Mouse (Mus musculus) liver, adult (tissue): ENCODE data around the gene Igsf11.

ENCODE experiments used
- GATA4 ChIP-seq: IDR thresholded peaks from 2 replicates; pipeline ENCODE4 v1.6.1; 2014; ENCODE audit warnings: mild to moderate bottlenecking, low read length; ENCODE audit not compliant: insufficient replicate concordance

The Igsf11 gene

DNA sequence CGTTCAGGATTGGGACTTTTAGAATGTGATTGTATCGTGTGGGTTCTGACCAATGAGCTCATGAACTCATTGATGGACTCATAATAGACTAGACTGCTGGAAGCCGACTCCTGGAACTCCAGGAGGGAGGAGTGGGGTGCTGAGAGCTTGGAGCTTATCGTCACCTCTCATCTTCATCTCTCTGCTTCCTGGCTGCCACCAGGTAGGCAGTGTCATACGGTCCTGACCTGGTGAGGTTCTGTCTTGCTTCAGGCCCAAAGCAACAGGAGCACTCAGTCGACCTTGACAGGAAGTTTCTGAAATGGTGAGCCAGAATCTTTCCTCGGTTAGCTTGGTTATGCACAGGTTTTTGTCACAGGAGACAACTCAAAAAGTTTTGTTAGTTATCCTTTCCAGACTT lies at the start of gene Igsf11:
Gene Igsf11 (plus strand): TSS at position 301 of the 400 bp plus-strand sequence.
- TF ChIP-seq GATA4 = no peak

DNA sequence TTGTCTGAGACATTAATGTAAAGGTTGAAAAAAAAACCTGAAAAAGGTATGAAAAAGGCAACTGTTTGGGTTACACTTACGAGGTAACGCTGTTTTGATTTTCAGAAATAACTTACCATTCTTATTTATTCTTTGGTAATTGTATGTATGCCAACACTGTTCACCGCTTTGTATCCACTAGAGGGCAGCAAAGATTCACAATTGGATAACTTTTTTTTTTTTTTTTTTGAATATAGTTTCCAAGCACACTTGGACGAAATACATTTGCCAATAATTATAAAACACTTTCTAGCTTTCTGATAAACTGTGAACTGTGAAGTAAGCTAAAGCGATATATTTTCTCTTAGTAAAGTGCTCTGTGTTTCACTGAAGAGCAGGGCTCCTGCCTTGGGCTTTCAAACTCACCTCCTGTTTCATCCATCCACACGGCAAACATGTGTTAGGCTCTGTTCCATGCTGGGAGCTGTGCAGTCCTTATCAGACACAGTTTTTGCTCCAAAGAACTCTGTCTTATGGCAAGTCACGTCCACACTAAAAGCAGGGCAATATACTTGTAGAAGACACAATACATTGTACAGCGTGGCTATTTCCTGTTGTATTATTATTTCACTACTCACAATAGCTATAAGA lies 34.2 kb upstream of the Igsf11 start:
- TF ChIP-seq GATA4 = no peak

DNA sequence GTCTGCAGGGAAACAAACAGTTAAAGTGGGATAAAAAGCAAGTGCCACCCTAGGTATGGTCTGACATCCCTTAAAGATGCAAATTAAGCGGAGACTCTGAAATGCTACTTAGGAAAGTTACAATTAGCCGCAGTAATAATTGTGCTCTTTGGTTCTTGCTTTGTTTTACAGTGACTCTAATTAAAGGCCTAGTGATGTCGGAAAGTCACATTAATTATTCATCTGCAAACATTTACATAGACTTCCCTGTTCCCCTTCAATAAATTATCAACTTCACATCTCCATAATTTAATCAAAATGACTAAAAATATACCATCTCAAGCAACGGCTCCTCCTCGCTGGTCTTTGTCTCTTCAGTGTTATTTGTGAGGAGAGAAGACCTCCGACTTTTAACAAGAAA lies 31.9 kb upstream of the Igsf11 start:
- TF ChIP-seq GATA4 = no peak

DNA sequence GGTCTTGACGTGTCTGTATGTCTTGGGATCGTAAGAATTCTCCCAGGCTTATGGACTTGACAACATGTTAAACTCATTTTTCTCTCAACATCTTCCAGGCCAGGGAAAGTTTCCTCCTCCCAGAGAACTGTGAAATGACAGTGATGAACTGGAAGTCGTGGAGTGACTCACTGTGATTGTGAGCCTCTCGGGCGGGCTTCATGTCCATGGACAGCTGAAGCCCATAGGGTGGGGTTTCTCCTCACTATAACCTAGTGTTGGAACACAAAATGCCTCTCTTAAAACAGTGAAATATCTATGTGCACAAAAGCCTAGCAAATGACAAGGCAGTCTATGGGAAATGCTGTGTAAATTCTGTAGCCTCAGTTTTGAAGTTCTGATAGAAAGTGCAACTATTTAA lies 28.1 kb upstream of the Igsf11 start:
- TF ChIP-seq GATA4 = no peak

DNA sequence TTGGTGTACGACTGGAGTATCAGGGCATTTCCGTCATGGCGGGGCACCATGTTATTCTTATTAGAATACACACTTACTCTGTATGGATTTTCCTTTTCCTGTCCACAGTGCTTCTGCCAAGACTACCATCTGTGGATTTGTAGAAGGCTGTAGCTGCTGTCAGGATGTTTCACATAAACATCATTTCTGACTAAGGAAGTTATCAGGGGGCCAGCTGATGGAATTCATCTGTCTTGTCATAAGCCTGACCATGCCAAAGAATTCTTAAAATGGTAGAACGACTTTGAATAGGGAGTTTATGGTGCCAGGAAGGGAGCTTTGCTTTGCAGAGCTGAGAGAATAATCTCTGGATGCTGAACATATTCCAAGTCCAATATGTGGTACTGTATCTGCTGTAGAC lies 19.2 kb upstream of the Igsf11 start:
- TF ChIP-seq GATA4 = no peak

DNA sequence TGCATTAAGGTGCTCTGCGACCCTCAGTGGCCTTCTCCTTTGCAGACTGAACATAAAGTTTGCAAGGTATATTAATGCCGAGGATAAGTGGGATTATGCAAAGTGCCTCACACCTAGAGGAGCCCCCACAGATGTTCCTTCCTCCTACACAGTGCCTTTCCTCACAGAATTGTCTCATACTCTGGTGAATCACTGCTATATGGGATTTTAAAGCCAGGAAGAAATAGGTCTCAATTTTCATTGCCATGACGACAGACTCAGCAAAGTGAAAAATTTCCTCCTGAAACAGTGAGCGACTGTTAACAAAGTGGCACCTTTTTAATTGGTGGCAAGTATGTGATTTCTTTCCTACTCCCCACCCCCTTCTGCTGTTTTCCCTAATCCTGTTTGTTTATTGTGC lies 18.0 kb upstream of the Igsf11 start:
- no peak for TF ChIP-seq GATA4

DNA sequence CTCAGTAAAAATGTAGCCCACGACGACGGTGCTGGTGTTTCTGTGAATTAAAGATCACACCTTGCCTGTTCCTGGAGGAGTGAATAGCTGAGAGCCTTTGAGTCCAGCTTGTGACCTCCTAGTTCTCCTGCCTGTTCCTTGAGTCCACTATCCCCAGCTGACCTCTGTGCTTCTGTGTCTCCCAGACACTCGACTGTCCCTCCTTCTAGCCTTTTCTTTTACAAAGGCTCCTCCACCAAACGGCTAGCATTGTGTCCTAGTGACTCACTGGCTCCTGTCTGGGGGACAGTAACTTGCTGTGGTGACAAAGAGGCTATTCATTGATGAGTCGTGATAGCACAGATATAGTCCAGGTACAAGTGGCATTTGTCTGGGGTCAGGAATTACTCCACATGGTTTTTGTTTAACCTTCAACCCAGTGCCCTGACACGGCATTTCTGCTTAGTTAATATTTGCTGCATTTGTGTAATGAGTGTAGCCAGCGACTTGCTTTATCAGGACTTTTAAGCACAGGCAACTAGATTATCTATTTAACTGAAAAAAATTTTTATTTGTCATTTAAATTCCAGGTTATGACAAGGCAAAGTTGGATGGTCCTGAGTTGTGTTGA lies 6.5 kb downstream of the Igsf11 start:
- no peak for TF ChIP-seq GATA4

DNA sequence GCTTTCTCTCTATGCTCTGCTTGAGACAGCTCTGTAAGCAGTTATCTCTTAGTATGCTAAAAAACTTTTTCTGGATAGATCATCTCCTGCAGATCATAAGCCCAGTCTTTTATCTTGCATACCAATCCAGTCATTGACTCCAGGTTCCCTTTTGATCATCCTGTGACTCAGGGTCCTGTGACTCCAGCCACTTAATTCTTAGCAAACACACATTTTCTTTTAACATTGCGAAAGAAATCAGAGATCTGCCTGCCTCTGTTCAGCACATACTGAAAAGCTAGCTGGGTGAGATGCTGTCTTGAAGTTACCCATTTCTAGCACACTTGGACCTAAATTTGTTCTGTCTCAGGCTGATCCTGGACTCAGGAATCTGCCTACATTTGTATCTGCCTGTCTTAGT lies 7.6 kb downstream of the Igsf11 start:
- no peak for TF ChIP-seq GATA4

DNA sequence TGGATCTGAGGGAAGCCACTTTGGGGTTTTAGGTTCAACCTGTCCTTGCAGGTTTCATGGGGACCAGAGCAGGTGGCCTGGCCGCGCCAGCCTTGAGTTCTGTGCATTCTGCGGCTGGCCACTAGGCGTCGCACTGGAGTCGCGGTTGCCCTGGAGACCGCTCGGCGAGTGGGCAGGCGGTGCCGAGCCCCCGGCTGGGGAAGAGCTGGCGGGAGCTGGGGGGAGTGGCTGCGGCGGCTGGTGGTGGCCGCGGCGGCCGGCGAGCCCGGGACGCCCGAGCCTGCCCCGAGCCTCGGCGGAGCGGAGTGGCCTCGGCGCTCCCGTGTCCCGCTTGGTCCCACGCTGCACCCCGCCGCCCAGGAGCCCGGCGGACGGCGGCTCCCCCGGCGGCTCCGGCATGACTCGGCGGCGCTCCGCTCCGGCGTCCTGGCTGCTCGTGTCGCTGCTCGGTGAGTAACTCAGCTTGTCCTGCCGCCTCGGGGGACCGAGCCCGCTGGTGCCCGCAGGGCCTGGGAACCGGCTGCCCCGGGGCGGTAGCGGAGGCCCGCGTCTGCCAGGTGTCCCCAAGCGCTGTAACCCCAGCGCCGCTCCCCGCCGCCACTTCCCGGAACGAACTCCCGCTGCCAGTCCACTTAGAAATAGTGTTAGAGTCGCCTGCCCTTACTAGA lies 9.8 kb downstream of the Igsf11 start:
- no peak for TF ChIP-seq GATA4

DNA sequence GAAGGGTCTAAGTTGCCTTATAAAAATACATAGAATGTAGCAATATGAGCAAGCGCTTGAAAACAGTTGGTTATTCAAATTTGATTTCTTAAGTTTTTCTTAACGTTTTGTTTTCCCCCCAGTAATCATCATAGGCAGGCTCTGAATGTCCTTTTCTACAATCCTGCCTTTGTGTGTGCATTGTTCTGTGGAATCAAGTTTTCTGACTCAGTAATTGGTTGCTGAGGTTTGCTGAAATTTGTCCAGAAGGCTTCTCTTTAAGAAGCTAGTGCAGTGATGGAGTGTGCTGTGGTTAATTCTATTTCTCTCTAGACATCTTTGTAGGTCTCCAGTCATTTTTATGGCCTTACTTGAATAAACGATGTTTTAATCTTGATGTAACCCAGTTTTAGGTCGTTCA lies 10.5 kb downstream of the Igsf11 start:
- TF ChIP-seq GATA4 = no peak

DNA sequence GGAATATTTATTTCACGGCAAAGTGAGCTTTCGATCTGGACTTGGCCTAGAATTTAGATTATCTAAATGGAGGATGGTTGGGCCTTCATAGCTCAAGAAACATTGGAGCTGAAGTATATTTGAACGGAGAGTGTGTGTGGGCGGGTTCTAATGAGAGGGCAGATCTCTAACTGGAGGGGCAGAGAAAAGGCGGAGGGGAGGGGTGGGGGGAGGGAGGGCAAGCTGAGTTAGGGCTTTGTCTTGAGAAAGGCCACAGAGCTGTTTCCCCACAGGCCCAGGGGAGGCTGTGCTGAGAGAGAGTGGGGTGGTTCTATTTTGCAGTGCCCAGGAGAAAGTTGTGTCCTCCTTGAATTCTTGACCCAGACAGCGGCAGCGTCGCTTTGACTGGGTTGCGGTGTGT lies 11.7 kb downstream of the Igsf11 start:
- TF ChIP-seq GATA4 = no peak

DNA sequence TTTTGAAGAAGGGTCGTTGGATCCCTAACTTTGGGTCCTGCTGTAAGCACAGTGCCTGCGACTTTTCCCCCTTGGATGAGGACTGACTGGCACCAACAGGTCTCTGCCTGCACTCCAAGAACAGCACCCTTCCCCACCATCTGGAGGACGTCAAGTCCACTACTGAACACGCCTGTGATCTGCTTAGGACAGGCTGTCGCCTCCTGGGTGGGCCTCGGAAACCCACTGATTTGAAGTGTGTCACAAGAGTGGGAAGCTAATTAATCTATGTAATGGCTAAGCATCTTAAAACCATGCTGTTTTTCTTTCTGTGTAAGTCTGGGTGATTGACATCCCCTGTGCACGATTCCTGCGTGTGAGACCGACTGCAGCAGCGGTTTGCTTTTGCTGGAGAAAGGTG lies 13.4 kb downstream of the Igsf11 start:
- no peak for TF ChIP-seq GATA4

DNA sequence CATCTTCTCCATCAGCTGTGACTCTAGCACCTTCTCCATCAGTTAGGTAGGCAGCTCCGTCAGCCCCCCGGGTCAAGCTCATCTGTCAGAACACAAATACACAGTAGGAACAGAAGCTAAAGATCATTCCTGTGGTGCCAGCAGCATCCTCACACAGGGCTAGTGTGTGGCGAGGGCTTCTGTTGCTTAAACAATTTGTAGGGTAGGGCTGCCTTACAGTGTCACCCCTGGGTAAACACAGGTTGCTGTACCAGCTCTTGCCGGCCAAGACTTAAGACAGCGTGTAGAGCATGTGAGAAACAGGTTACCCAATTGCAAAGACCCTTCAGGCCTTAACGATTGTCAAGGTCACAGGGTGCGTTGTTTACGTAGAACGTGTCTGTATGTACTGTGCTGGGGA lies 15.8 kb downstream of the Igsf11 start:
- no peak for TF ChIP-seq GATA4

DNA sequence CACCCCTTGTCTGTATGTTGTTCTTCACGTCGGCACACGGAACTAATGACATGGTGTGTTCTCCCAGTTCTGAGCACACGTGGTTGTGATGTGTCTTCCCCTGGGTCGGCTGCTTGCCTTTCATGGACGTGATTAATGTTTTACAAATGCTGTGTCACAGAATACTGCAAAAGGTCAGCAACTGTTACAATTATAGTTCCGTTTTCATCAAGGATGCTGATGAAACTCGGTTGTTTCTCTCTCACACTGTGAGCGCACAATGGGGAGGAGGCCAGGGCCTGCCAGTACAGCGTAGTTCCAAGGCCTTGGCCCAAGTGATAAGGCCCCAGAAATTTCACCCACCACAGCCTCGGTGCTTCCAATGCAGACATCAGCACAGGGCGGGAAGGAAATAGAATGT lies 17.0 kb downstream of the Igsf11 start:
- no peak; the same call in 1 of the 2 replicates for TF ChIP-seq GATA4

DNA sequence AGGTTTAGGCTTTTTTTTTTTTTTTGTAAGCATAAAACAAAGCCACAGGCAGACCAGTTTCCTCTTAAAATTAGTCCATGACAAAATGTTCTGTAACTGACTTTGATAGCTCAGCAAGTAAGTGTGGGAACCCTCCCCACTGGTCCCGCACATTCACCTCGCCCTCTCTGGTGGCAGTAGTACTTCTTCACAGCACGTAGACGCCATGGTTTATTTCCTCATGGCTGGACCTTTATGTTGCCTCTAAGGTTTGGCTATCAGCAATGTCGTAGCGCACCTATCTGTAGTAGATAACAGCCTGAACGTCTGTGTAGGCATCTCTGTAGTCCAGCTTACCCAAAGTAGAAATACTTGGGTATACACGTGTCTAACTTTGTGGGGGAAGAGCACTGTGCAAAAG lies 17.6 kb downstream of the Igsf11 start:
- TF ChIP-seq GATA4 = no peak

DNA sequence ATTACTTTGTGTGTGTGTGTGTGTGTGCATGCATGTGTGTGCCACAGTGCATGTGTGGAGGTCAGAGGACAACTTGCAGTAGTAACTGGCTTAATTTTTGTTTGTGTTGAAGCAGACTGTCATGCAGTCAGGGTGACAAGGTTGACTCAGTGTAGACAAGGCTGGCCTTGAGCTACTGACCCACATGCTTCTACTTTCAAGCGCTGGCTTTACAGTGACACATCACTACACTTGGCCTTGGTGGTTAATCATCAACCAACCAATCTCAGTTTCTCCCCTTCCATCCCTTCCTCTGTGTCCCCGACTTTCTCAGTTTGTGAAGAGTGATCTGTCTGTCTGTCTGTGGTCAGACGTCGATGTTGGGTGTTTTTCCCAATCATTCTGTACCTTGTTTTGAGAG lies 23.0 kb downstream of the Igsf11 start:
- no peak for TF ChIP-seq GATA4

DNA sequence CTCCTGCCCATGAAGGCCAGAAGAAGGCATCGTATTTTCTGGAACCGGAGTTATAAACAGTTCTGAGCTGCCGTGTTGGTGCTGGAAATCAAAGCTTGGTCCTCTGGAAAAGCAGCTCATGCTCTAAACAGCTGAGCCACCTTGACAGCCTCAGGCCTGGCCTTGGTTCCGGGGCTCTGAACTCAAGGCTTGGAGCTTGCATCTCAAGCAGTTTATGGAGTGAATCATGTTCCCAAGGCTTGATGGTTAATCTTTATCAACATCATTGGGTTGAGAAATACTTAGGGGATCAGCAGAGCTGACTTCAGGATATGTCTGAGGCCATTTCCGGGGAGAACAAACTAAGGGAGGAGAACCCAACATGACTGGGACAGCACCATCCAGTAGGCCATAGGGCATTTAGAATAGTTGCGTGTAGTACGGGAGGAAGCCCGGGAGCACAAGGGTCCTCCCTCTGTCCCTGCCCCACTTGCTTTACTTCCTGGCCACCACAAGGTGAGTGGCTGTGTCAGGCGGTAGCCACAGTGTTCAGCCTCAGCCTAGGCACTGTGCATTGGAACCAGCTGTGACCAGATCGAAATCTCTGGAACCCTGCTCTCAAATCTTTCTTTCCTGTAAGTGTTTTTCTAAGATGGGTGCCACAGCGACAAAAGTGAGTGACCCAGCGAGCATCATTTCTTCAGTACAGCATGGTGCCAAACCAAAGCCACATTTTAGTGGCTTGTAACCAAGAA lies 23.7 kb downstream of the Igsf11 start:
- TF ChIP-seq GATA4 = no peak

DNA sequence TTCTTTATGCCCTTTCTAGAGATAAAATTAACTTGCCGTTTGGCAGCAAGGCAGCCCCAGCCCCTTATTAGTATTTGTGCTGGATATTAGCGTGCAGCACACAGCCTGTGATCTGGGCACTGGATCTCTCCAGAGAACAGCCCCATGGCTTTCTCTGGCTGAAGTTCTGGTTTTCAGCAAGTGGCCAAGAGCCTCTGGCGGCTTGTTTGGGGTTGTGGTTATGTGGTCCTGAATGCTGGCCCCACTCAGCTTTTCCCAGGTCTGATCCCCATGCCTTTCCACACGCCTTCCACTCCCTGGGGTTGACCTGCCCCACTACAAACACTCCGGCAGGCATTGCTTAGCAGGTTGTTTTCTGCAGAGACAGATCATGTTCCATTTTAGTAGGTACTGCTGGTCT lies 24.4 kb downstream of the Igsf11 start:
- TF ChIP-seq GATA4 = no peak
